Mouse (Mus musculus): ENCODE measurements around the gene Kpnb1. TPM values are rescaled to one million over a fixed set of nuclear protein-coding genes. Genes with fewer than 3 reads are reported as not detected.

Gene Kpnb1
- polyA plus RNA-seq, 1 experiment from 2014 or later: 41.7 TPM

DNA sequence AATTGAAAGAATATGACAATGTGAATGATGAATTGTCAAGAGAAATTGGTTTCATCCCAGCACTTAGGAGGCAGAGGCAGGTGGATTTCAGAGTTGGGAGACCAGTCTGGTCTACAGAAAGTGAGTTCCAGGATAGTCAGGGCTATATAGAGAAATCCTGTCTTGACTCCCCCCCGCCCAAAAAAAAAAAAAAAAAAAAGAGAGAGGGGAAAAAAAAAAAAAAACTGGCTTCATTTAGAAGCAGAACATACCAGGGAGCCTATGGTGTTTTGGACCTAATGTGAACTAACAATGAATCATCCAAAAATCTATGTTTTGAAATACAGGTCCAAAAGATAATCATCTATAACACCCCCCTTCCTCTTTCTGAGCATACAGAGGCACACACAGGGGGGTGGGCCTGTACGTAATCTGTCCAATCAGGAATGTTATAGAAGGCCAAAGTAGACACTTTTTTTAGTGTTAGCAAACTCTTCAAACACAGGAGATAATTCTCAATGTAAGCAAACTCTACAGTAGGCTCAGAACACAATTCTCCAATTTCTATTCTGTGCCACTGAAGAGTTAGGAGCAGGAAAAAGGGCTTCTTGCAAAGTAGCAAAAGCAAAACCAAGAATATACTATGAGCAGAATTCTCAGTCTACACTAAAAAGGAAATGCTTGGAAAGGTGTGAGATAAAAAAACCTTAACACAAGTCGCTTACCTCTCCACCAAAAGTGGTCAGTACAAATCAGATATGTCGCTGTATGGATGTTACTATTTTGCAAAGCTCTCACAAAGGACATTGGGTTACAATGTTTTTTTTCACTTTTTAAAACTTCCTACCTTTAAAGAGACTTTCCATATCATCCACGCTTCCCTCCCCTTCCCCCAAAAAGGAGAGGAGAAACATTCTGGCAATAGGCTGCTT, 1.7 kb downstream of the Kpnb1 start:
- 61% methylated on average over 5 of the region's 5 CpGs for WGBS
- Histone ChIP-seq H3K27ac (ENCODE audit: poor library complexity, severe bottlenecking) (0 out of 2 replicates have a peak overlapping the region, but pooled peaks have one; percentile 97), H3K9ac (peak overlapping the region; percentile 93), H3K27me3 (replicated peaks) (no peaks in the 10 kb centered on the region), H3K4me2 (peak overlapping the region; percentile 88), H3K36me3 (peaks cover 46% of the 10 kb centered on the region), H3K4me3 (peak overlapping the region; percentile 76), H3K4me1 (replicated peaks) (peaks cover 24% of the 10 kb centered on the region), H3K9me3 (replicated peaks) (no peaks in the 10 kb centered on the region)
- no peak for ATAC-seq (ENCODE audit: insufficient number of reproducible peaks, low FRiP score)

GRCm38 (mm10) chr11:97184875-97185274, 2.8 kb downstream of the Kpnb1 start:
- Histone ChIP-seq H3K27ac (ENCODE audit: poor library complexity, severe bottlenecking) (no peak overlapping the region), H3K9ac (peak overlapping the region; percentile 28; the same call in 1 of the 2 replicates), H3K9me3 (replicated peaks) (no peaks in the 10 kb centered on the region), H3K27me3 (replicated peaks) (no peaks in the 10 kb centered on the region), H3K4me3 (no peak overlapping the region), H3K4me2 (no peak overlapping the region), H3K4me1 (replicated peaks) (peaks cover 24% of the 10 kb centered on the region), H3K36me3 (peaks cover 57% of the 10 kb centered on the region)
- 77% methylated on average over 5 of the region's 5 CpGs for WGBS
- no peak for ATAC-seq (ENCODE audit: insufficient number of reproducible peaks, low FRiP score)

DNA sequence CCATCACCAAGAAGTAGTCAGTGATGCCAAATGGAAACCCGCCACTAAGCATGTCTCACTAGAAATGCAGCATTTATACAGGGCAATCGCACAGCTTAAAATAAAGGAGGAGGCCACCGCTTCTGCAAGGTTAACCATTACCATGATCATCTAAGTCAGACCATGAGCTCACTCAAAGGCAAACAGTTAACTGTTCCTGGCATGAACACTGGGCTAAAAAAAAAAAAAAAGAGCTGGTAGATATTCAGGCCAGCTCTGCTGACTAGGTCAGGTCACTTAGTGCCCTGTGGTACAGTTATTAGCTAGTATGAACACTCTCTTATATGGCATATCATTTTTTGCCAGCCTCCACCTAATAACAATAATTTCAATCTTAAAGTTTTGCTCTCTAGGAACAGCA, 5.2 kb downstream of the Kpnb1 start:
- H3K4me2 ChIP-seq: no peak overlapping the region
- peaks cover 20% of the 10 kb centered on the region for H3K4me1 ChIP-seq (replicated peaks)
- H3K27ac ChIP-seq (ENCODE audit: poor library complexity, severe bottlenecking): no peak overlapping the region
- H3K27me3 ChIP-seq (replicated peaks): no peaks in the 10 kb centered on the region
- peaks cover 78% of the 10 kb centered on the region for H3K36me3 ChIP-seq
- no peak overlapping the region for H3K9ac ChIP-seq
- ATAC-seq (ENCODE audit: insufficient number of reproducible peaks, low FRiP score): no peak
- WGBS: 93% methylated on average over 3 of the region's 3 CpGs
- no peak overlapping the region for H3K4me3 ChIP-seq
- H3K9me3 ChIP-seq (replicated peaks): no peaks in the 10 kb centered on the region

GRCm38 (mm10) chr11:97181061-97181460, 6.6 kb downstream of the Kpnb1 start:
- 79% methylated on average over 5 of the region's 5 CpGs for WGBS

DNA sequence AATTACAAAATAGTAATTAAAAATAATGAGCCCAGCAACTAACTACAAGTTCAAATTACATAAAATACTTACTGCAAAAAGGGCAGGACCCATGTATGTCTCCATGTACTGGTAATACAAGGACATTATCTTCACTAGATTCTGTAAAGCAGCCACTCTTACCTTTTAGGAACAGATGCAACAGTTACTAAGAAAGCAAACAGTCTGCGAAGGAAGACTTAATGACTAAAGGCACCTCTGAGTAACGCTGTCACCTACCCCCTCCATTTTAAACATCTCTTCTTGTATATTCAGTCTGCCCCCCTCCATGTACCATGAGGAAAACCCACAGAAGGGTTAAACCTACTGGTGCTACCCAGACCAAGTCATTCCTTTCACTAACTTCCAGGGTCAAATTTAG, 9.5 kb downstream of the Kpnb1 start:
- Histone ChIP-seq H3K36me3 (peaks cover 95% of the 10 kb centered on the region), H3K27me3 (replicated peaks) (no peaks in the 10 kb centered on the region), H3K4me3 (no peak overlapping the region), H3K9ac (no peak overlapping the region), H3K9me3 (replicated peaks) (no peaks in the 10 kb centered on the region), H3K4me2 (no peak overlapping the region), H3K27ac (ENCODE audit: poor library complexity, severe bottlenecking) (no peak overlapping the region), H3K4me1 (replicated peaks) (no peaks in the 10 kb centered on the region; the same call in 1 of the 2 replicates)
- 88% methylated on average over 2 of the region's 2 CpGs for WGBS
- no peak for ATAC-seq (ENCODE audit: insufficient number of reproducible peaks, low FRiP score)

More at GRCm38 (mm10) chr11:97181061-97181460, 6.6 kb downstream of the Kpnb1 start:
- H3K27ac ChIP-seq (ENCODE audit: poor library complexity, severe bottlenecking): no peak overlapping the region
- no peak overlapping the region for H3K9ac ChIP-seq
- no peak overlapping the region for H3K4me2 ChIP-seq
- H3K9me3 ChIP-seq (replicated peaks): no peaks in the 10 kb centered on the region
- no peaks in the 10 kb centered on the region for H3K27me3 ChIP-seq (replicated peaks)
- peaks cover 16% of the 10 kb centered on the region for H3K4me1 ChIP-seq (replicated peaks)
- no peak for ATAC-seq (ENCODE audit: insufficient number of reproducible peaks, low FRiP score)
- peaks cover 89% of the 10 kb centered on the region for H3K36me3 ChIP-seq
- no peak overlapping the region for H3K4me3 ChIP-seq

DNA sequence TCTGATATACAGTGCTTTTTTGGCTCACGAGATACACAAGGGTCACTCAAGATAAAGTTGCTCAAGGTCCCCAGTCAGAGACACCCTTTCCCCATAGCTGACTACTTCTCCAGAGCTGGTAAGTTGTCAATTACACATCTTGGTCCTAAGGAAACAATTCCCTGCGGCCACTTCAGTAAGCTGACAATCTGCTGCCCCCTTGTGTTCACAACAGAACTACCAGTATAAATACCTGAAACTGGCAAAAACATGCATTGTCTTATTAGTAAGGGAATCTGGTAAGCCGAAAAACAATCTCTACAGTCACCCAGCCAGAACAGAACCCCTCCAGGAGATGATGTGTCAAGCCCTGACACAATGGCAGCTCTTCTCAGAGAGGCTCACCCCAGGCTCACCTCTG, 10.8 kb downstream of the Kpnb1 start:
- Histone ChIP-seq H3K9me3 (replicated peaks) (no peaks in the 10 kb centered on the region), H3K36me3 (peaks cover 94% of the 10 kb centered on the region), H3K4me3 (no peak overlapping the region), H3K27me3 (replicated peaks) (no peaks in the 10 kb centered on the region), H3K27ac (ENCODE audit: poor library complexity, severe bottlenecking) (no peak overlapping the region), H3K4me2 (no peak overlapping the region), H3K4me1 (replicated peaks) (no peaks in the 10 kb centered on the region), H3K9ac (no peak overlapping the region)
- no peak for ATAC-seq (ENCODE audit: insufficient number of reproducible peaks, low FRiP score)
- 51% methylated on average over 3 of the region's 3 CpGs for WGBS

- WGBS: 90% methylated on average over 7 of the region's 7 CpGs
These were observed 12.2 kb downstream of the Kpnb1 start for GRCm38 (mm10) chr11:97175499-97175898.

DNA sequence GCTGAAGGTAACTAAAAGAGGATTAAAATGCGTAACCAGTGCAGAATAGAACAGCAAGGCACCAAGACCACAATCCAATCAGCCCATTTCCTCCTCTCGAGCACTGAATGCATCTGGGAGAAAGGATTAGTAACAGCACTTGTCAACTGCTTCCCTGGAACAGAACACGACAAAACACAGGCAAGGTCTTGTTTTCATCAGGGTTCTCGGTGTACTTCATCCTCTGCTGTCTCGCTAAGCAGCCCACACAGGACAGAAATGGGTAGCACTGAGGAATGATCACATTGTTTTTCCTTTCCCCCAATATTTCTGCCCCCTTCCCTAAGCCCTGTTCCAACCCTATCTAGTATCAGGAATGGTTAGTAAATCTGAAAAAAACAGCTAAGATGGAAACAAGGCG, 27.3 kb downstream of the Kpnb1 start:
- Histone ChIP-seq H3K27me3 (replicated peaks) (no peaks in the 10 kb centered on the region), H3K9ac (no peak overlapping the region), H3K4me2 (no peak overlapping the region), H3K9me3 (replicated peaks) (no peaks in the 10 kb centered on the region), H3K27ac (ENCODE audit: poor library complexity, severe bottlenecking) (no peak overlapping the region), H3K36me3 (peaks cover 98% of the 10 kb centered on the region), H3K4me3 (no peak overlapping the region), H3K4me1 (replicated peaks) (no peaks in the 10 kb centered on the region)
- 59% methylated on average over 6 of the region's 6 CpGs for WGBS
- ATAC-seq (ENCODE audit: insufficient number of reproducible peaks, low FRiP score): no peak

More at GRCm38 (mm10) chr11:97175499-97175898, 12.2 kb downstream of the Kpnb1 start:
- H3K27me3 ChIP-seq (replicated peaks): no peaks in the 10 kb centered on the region
- H3K9me3 ChIP-seq (replicated peaks): no peaks in the 10 kb centered on the region
- H3K4me1 ChIP-seq (replicated peaks): no peaks in the 10 kb centered on the region
- H3K4me3 ChIP-seq: no peak overlapping the region
- peaks cover 94% of the 10 kb centered on the region for H3K36me3 ChIP-seq
- H3K4me2 ChIP-seq: no peak overlapping the region
- no peak for ATAC-seq (ENCODE audit: insufficient number of reproducible peaks, low FRiP score)
- no peak overlapping the region for H3K27ac ChIP-seq (ENCODE audit: poor library complexity, severe bottlenecking)
- H3K9ac ChIP-seq: no peak overlapping the region

DNA sequence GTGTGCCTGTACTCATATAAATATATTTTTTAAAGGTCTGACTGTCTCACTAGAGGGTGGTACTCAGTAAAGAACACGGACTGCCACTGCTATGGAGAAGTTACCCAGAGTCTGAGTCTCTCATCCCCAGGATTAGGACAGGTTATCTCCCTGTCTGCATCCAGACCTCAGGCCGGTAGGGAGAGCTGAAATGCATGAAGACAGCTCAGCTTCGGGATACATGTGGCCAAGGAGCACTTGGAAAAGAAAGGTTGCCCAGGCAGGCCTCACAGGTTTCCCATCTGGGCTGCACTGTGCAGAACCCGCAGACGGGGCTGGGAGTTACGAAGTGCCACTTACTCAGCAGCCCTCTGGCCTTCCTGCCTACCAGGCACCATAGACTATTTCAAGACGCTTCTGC, 30.7 kb downstream of the Kpnb1 start:
- Histone ChIP-seq H3K9ac (no peak overlapping the region), H3K36me3 (peaks cover 74% of the 10 kb centered on the region), H3K27me3 (replicated peaks) (no peaks in the 10 kb centered on the region), H3K9me3 (replicated peaks) (no peaks in the 10 kb centered on the region), H3K4me3 (no peak overlapping the region), H3K4me2 (no peak overlapping the region), H3K4me1 (replicated peaks) (peaks cover 11% of the 10 kb centered on the region), H3K27ac (ENCODE audit: poor library complexity, severe bottlenecking) (no peak overlapping the region)
- 77% methylated on average over 7 of the region's 7 CpGs for WGBS
- ATAC-seq (ENCODE audit: insufficient number of reproducible peaks, low FRiP score): no peak

DNA sequence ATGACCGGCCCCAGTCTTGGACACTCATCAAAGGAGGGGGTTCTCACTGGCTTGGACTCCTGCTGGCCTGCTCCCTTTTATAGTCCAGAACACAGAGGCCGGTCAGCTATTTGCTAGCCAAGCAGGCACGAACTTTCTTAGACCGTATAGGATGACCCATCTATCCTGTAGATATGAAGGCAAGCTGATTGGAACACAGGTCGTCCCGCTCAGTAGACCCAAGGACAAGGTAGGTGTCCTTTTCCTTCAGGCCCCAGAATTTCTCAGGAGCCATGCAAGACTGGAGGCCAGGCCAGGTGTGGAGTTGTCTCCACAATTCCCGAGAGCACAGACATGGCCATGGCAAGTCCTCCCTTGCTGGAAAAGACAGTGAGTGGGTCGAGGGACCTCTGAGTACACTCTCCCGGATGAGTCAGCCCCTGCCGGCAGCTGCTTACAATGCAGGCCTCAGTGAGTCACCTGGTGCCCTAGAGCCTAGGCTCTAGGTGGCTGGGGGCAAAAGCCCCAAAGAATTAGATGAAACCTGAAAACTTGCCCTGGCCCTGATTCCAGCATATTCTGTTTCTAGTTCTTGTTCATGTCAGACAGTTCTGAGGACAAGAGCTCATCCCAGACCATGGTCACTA, 34.9 kb downstream of the Kpnb1 start:
- Histone ChIP-seq H3K4me3 (no peak overlapping the region), H3K4me2 (peak overlapping the region; percentile 82), H3K9ac (no peak overlapping the region)

DNA sequence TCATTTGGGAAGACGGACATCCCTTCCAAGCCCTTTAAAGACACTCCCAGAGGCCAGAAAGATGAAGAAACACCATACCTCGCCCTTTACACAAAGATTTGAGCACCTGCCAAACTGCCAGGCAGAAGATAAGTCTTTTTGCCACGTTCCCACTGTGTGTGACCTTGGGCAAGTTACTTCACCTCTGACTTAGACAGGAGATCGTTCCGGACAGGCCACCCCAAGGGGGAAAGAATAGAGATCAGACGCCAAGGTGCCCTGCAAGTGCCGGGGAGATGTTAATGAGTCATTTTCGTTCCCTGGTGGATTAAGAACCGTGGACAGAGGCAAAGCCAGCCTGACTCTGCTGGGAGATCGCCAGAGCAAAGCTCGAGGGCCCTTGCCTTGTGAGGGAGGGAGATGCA, 35.7 kb downstream of the Kpnb1 start:
- H3K27ac ChIP-seq (ENCODE audit: poor library complexity, severe bottlenecking): no peak overlapping the region
- H3K27me3 ChIP-seq (replicated peaks): 0 out of 2 replicates have a peak, but pooled peaks cover 15% of the 10 kb centered on the region
- peak overlapping the region; percentile 93; the same call in 1 of the 2 replicates for H3K4me3 ChIP-seq
- H3K9me3 ChIP-seq (replicated peaks): no peaks in the 10 kb centered on the region
- peaks cover 27% of the 10 kb centered on the region for H3K36me3 ChIP-seq
- ATAC-seq (ENCODE audit: insufficient number of reproducible peaks, low FRiP score): no peak
- 3% methylated on average over 11 of the region's 11 CpGs for WGBS
- H3K4me2 ChIP-seq: peak overlapping the region; percentile 82
- H3K4me1 ChIP-seq (replicated peaks): peaks cover 44% of the 10 kb centered on the region
- H3K9ac ChIP-seq: no peak overlapping the region

More for the DNA sequence above, 34.9 kb downstream of the Kpnb1 start:
- 0 out of 2 replicates have a peak, but pooled peaks cover 9% of the 10 kb centered on the region for H3K27me3 ChIP-seq (replicated peaks)
- 26% methylated on average over 10 of the region's 10 CpGs for WGBS
- peaks cover 38% of the 10 kb centered on the region for H3K4me1 ChIP-seq (replicated peaks)
- no peak for ATAC-seq (ENCODE audit: insufficient number of reproducible peaks, low FRiP score)
- peaks cover 32% of the 10 kb centered on the region for H3K36me3 ChIP-seq
- no peaks in the 10 kb centered on the region for H3K9me3 ChIP-seq (replicated peaks)
- no peak overlapping the region for H3K27ac ChIP-seq (ENCODE audit: poor library complexity, severe bottlenecking)

Data from heart, embryonic 12.5 days (tissue).